Mouse (Mus musculus): Measurements from ENCODE around the gene P3h1. TPM values are rescaled to one million over a fixed set of nuclear protein-coding genes. Genes with fewer than 3 reads are reported as not detected.
A peak's percentile ranks its signal among the peaks of the same experiment; 100 is the strongest.

P3h1 gene
- 29.2 and 30.6 TPM in 2 replicates for total RNA-seq (2021)
- long read RNA-seq, transcript P3h1-204 (15 exons, 3,188 nt), result major isoform, 56 of 71 reads
- long read RNA-seq, partial matches to known transcripts, result 7 of 71 reads
- long read RNA-seq, other reads (novel, unspliced or antisense), result 6 of 71 reads

- DNase-seq, result peak; percentile 99
Measured at GRCm38 (mm10) chr4:119232410-119233255, at the start of gene P3h1, which contains the start of gene AU022252. TSS of gene P3h1 (plus strand) at chr4:119232915. TSS of gene AU022252 (minus strand) at chr4:119232712.

GRCm38 (mm10) chr4:119183525-119183924 lies 49.2 kb upstream of the P3h1 start:
- no peak for DNase-seq

GRCm38 (mm10) chr4:119185771-119186170 lies 46.9 kb upstream of the P3h1 start:
- no peak for DNase-seq

- DNase-seq, result no peak
Measured at GRCm38 (mm10) chr4:119188060-119188785, 44.5 kb upstream of the P3h1 start.

GRCm38 (mm10) chr4:119189392-119189791 lies 43.3 kb upstream of the P3h1 start:
- no peak for DNase-seq

GRCm38 (mm10) chr4:119189864-119190263 lies 42.9 kb upstream of the P3h1 start, which contains the start of gene Ermap:
TSS of gene Ermap (minus strand) at chr4:119190011.
- no peak for DNase-seq

- no peak for DNase-seq
Measured at GRCm38 (mm10) chr4:119190618-119191017, 42.1 kb upstream of the P3h1 start.

- no peak for DNase-seq
Measured at GRCm38 (mm10) chr4:119191273-119191672, 41.4 kb upstream of the P3h1 start.

- no peak for DNase-seq
Measured at GRCm38 (mm10) chr4:119192757-119193156, 40.0 kb upstream of the P3h1 start.

- DNase-seq, result peak; percentile 94
Measured at GRCm38 (mm10) chr4:119194909-119195581, 37.7 kb upstream of the P3h1 start, which contains the start of gene Svbp. TSS of gene Svbp (plus strand) at chr4:119195306.

- DNase-seq, result no peak
Measured at GRCm38 (mm10) chr4:119195582-119196320, 37.0 kb upstream of the P3h1 start.

- no peak for DNase-seq
Measured at GRCm38 (mm10) chr4:119198105-119198504, 34.6 kb upstream of the P3h1 start.

GRCm38 (mm10) chr4:119204672-119205071 lies 28.0 kb upstream of the P3h1 start:
- peak; percentile 57 for DNase-seq

- no peak for DNase-seq
Measured at GRCm38 (mm10) chr4:119216667-119217066, 16.0 kb upstream of the P3h1 start.

GRCm38 (mm10) chr4:119218169-119218568 lies 14.5 kb upstream of the P3h1 start, which contains the start of gene Tmem269:
TSS of gene Tmem269 (minus strand) at chr4:119218217.
- DNase-seq, result no peak

- DNase-seq, result peak; percentile 28
Measured at GRCm38 (mm10) chr4:119223696-119224095, 9.0 kb upstream of the P3h1 start.

- DNase-seq, result no peak
Measured at GRCm38 (mm10) chr4:119224534-119224933, 8.2 kb upstream of the P3h1 start.

GRCm38 (mm10) chr4:119225719-119226118 lies 7.0 kb upstream of the P3h1 start:
- no peak for DNase-seq

- no peak for DNase-seq
Measured at GRCm38 (mm10) chr4:119226751-119227150, 6.0 kb upstream of the P3h1 start.

- DNase-seq, result peak; percentile 41
Measured at GRCm38 (mm10) chr4:119233256-119233901, 664 bp downstream of the P3h1 start.

- no peak for DNase-seq
Measured at GRCm38 (mm10) chr4:119234348-119234747, 1.6 kb downstream of the P3h1 start.

All from adrenal gland, postnatal 25 days (tissue).